Mouse (Mus musculus): ENCODE measurements around the gene Ptpro. TPM values are rescaled to one million over a fixed set of nuclear protein-coding genes. Genes with fewer than 3 reads are reported as not detected.

Gene Ptpro
- polyA plus RNA-seq, 1 experiment from 2014 or later: 0.87 TPM

DNA sequence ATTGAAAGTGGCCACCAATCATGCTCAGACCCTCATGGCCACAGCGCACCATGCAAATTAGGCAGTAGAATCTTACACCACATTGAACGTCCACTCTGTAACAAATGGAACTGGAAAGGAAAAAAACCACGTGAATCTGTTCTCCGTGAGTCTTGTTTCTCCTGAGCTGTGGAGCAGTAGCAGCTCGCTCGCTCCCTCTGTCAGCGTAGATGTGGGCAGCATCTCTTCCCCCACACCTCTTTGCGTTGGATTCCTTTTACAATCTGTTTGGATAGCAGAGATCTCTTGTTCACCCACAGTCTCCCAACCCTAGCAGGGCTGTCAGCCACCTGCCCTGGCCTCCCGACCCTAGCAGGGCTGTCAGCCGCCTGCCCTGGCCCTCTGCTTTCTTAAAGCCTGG, 171.7 kb downstream of the Ptpro start:
- H3K27me3 ChIP-seq (replicated peaks; ENCODE audit: control insufficient read depth, insufficient read depth, low read length): no peaks in the 10 kb centered on the region
- H3K4me3 ChIP-seq (ENCODE audit: low read depth, low read length): no peak overlapping the region
- ATAC-seq: no peak
- TF ChIP-seq CTCF (IDR thresholded peaks at IDR 0.05; ENCODE audit: low read depth): no peak
- H3K4me2 ChIP-seq (replicated peaks; ENCODE audit: low read depth): no peak overlapping the region
- H3K9ac ChIP-seq (ENCODE audit: low read depth, low read length): no peak overlapping the region
- no peaks in the 10 kb centered on the region for H3K9me3 ChIP-seq (ENCODE audit: control insufficient read depth)
- H3K4me1 ChIP-seq (replicated peaks; ENCODE audit: control insufficient read depth, insufficient read depth, low read length): no peaks in the 10 kb centered on the region
- no peak overlapping the region for H3K27ac ChIP-seq (ENCODE audit: low read depth, low read length)
- WGBS: 62% methylated on average over 10 of the region's 10 CpGs
- H3K36me3 ChIP-seq (ENCODE audit: control insufficient read depth, insufficient read depth): no peaks in the 10 kb centered on the region

- Histone ChIP-seq H3K4me1 (replicated peaks; ENCODE audit: control insufficient read depth, insufficient read depth, low read length) (no peaks in the 10 kb centered on the region), H3K9me3 (ENCODE audit: control insufficient read depth) (no peaks in the 10 kb centered on the region), H3K4me3 (ENCODE audit: low read depth, low read length) (no peak overlapping the region), H3K27me3 (replicated peaks; ENCODE audit: control insufficient read depth, insufficient read depth, low read length) (no peaks in the 10 kb centered on the region), H3K9ac (ENCODE audit: low read depth, low read length) (no peak overlapping the region), H3K4me2 (replicated peaks; ENCODE audit: low read depth) (no peak overlapping the region), H3K27ac (ENCODE audit: low read depth, low read length) (no peak overlapping the region), H3K36me3 (ENCODE audit: control insufficient read depth, insufficient read depth) (no peaks in the 10 kb centered on the region)
- ATAC-seq: peak; percentile 56
- TF ChIP-seq CTCF (IDR thresholded peaks at IDR 0.05; ENCODE audit: low read depth): peak; percentile 32
- 37% methylated on average over 14 of the region's 14 CpGs for WGBS
Measured at GRCm38 (mm10) chr6:137425500-137426432, 173.6 kb downstream of the Ptpro start.

DNA sequence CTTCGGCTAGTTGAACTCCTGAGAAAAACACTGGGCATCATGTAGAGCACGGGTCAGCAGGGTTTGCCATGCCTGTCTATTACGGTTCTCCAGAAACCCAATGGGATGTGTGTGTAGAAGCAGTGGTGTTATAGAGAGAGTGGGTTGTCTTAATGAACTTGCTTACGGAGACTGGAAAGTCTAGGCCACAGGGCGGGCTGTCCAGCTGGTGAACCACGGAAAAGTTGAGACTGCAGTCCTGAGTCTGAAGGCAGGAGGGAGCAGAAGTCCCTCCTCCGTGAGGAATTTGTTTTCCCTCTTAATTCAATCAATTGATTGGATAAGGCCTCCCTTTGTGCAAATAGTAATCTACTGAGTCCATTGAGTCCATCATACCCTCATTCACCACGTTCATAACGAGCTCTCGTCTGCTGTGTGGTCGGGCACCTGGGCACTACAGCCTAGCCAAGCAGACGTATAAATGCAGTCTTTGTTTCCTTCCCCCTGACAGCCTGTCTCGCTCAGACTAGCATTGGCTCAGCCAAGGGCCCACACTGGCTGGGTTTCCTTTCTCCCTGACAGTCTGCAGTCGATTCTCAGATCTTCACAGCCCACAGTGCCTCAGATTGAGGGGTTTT, 181.5 kb downstream of the Ptpro start:
- no peaks in the 10 kb centered on the region for H3K36me3 ChIP-seq (ENCODE audit: control insufficient read depth, insufficient read depth)
- WGBS: 52% methylated on average over 14 of the region's 14 CpGs
- no peak overlapping the region for H3K4me3 ChIP-seq (ENCODE audit: low read depth, low read length)
- no peaks in the 10 kb centered on the region for H3K27me3 ChIP-seq (replicated peaks; ENCODE audit: control insufficient read depth, insufficient read depth, low read length)
- no peak overlapping the region for H3K4me2 ChIP-seq (replicated peaks; ENCODE audit: low read depth)
- H3K27ac ChIP-seq (ENCODE audit: low read depth, low read length): no peak overlapping the region
- no peak for TF ChIP-seq CTCF (IDR thresholded peaks at IDR 0.05; ENCODE audit: low read depth)
- no peak overlapping the region for H3K9ac ChIP-seq (ENCODE audit: low read depth, low read length)
- H3K9me3 ChIP-seq (ENCODE audit: control insufficient read depth): no peaks in the 10 kb centered on the region
- H3K4me1 ChIP-seq (replicated peaks; ENCODE audit: control insufficient read depth, insufficient read depth, low read length): no peaks in the 10 kb centered on the region
- ATAC-seq: peak; percentile 49

DNA sequence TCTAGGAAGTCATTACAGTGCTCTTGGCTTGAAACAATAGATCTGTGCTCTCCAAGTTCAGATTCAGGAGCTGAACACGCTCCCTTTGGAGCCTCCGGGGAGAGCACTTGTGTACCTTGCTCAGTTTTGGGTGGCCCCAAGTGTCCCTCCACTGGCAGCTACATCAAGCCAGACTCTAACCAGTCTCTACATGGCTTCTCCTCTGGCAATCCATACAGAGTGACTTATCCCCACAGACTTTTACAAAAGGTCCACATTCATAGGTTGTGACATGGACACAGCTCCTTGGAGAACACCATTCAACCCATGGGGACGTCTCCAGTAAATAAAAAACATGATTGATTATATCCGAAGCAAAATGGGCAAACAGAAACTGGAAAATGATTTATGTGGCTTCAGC, 185.4 kb downstream of the Ptpro start:
- no peak overlapping the region for H3K9ac ChIP-seq (ENCODE audit: low read depth, low read length)
- no peaks in the 10 kb centered on the region for H3K27me3 ChIP-seq (replicated peaks; ENCODE audit: control insufficient read depth, insufficient read depth, low read length)
- H3K4me2 ChIP-seq (replicated peaks; ENCODE audit: low read depth): no peak overlapping the region
- H3K9me3 ChIP-seq (ENCODE audit: control insufficient read depth): no peaks in the 10 kb centered on the region
- no peak for ATAC-seq
- no peak for TF ChIP-seq CTCF (IDR thresholded peaks at IDR 0.05; ENCODE audit: low read depth)
- 77% methylated on average over 4 of the region's 4 CpGs for WGBS
- H3K4me1 ChIP-seq (replicated peaks; ENCODE audit: control insufficient read depth, insufficient read depth, low read length): no peaks in the 10 kb centered on the region
- H3K4me3 ChIP-seq (ENCODE audit: low read depth, low read length): no peak overlapping the region
- no peak overlapping the region for H3K27ac ChIP-seq (ENCODE audit: low read depth, low read length)
- H3K36me3 ChIP-seq (ENCODE audit: control insufficient read depth, insufficient read depth): no peaks in the 10 kb centered on the region

GRCm38 (mm10) chr6:137437902-137438580, 185.9 kb downstream of the Ptpro start:
- H3K27ac ChIP-seq (ENCODE audit: low read depth, low read length): no peak overlapping the region
- no peak overlapping the region for H3K4me2 ChIP-seq (replicated peaks; ENCODE audit: low read depth)
- no peak overlapping the region for H3K9ac ChIP-seq (ENCODE audit: low read depth, low read length)
- H3K4me3 ChIP-seq (ENCODE audit: low read depth, low read length): no peak overlapping the region
- no peaks in the 10 kb centered on the region for H3K4me1 ChIP-seq (replicated peaks; ENCODE audit: control insufficient read depth, insufficient read depth, low read length)
- 60% methylated on average over 16 of the region's 16 CpGs for WGBS
- TF ChIP-seq CTCF (IDR thresholded peaks at IDR 0.05; ENCODE audit: low read depth): no peak
- H3K36me3 ChIP-seq (ENCODE audit: control insufficient read depth, insufficient read depth): no peaks in the 10 kb centered on the region
- ATAC-seq: no peak
- H3K9me3 ChIP-seq (ENCODE audit: control insufficient read depth): no peaks in the 10 kb centered on the region
- no peaks in the 10 kb centered on the region for H3K27me3 ChIP-seq (replicated peaks; ENCODE audit: control insufficient read depth, insufficient read depth, low read length)

Data from intestine, postnatal 0 days (tissue).